Mouse (Mus musculus) liver, embryonic 11.5 days (tissue): Measurements from ENCODE around the gene Depdc1b. TPM values are rescaled to one million over a fixed set of nuclear protein-coding genes. Genes with fewer than 3 reads are reported as not detected.

Experiments
- ATAC-seq: fragments of 200-750 bp; cut with Nextera tagmentation; replicated peaks from 2 replicates; pipeline ENCODE4 v1.8.0; 2017; ENCODE audit warnings: moderate number of reproducible peaks, mild to moderate bottlenecking, moderate TSS enrichment, moderate library complexity; ENCODE audit not compliant: low FRiP score
- DNase-seq: peaks from one replicate; pipeline ENCODE4 v3.0.0-alpha.2; 2017; ENCODE audit warnings: low spot score
- H3K27ac ChIP-seq: fragments of 300-500 bp; sonication (generic); 2 replicates; pipeline ENCODE4 v1.5.1; 2014; ENCODE audit warnings: mild to moderate bottlenecking, low read depth, low read length, control low read depth
- H3K27me3 ChIP-seq: fragments of 300-500 bp; sonication (generic); replicated peaks from 2 replicates; pipeline ENCODE4 v1.6.1; 2014; ENCODE audit warnings: low read length, mixed read lengths; ENCODE audit not compliant: control insufficient read depth, insufficient read depth
- H3K36me3 ChIP-seq: fragments of 300-500 bp; sonication (generic); 2 replicates; pipeline ENCODE4 v1.6.1; 2014; ENCODE audit warnings: mild to moderate bottlenecking, low read length, moderate library complexity, mixed read lengths; ENCODE audit not compliant: control insufficient read depth, insufficient read depth
- H3K4me1 ChIP-seq: fragments of 300-500 bp; sonication (generic); replicated peaks from 2 replicates; pipeline ENCODE4 v1.6.1; 2014; ENCODE audit warnings: low read length, mixed read lengths; ENCODE audit not compliant: control insufficient read depth, insufficient read depth
- H3K4me2 ChIP-seq: fragments of 300-500 bp; sonication (generic); 2 replicates; pipeline ENCODE4 v1.6.1; 2014; ENCODE audit warnings: mild to moderate bottlenecking, control low read depth, moderate library complexity
- H3K4me3 ChIP-seq: fragments of 300-500 bp; sonication (generic); 2 replicates; pipeline ENCODE4 v1.5.1; 2014; ENCODE audit warnings: low read depth, low read length, control low read depth
- H3K9ac ChIP-seq: fragments of 300-500 bp; sonication (generic); 2 replicates; pipeline ENCODE4 v1.6.1; 2014; ENCODE audit warnings: low read depth, low read length, control low read depth
- H3K9me3 ChIP-seq: fragments of 300-500 bp; sonication (generic); 2 replicates; pipeline ENCODE4 v1.6.1; 2016; ENCODE audit warnings: low read length, inconsistent platforms, mixed read lengths; ENCODE audit not compliant: control insufficient read depth
- WGBS: fragments of 180-500 bp; shearing (Covaris S2); extraction: QIAGEN DNeasy Blood & Tissue Kit; methylation state at CpG from one replicate; pipeline ENCODE4 v1.1.7; 2014; 5-methylcytosine and 5-hydroxymethylcytosine counted together
- polyA plus RNA-seq: library from polyadenylated mRNA; unstranded; fragments of >200 nt; fragmentation: Nextera tagmentation; extraction: Ambion mirVana; gene quantifications from 2 replicates; pipeline ENCODE4 v1.2.1, GENCODE M21; 2014

Depdc1b gene
- polyA plus RNA-seq, 1 experiment from 2014 or later = 14.9 TPM

DNA sequence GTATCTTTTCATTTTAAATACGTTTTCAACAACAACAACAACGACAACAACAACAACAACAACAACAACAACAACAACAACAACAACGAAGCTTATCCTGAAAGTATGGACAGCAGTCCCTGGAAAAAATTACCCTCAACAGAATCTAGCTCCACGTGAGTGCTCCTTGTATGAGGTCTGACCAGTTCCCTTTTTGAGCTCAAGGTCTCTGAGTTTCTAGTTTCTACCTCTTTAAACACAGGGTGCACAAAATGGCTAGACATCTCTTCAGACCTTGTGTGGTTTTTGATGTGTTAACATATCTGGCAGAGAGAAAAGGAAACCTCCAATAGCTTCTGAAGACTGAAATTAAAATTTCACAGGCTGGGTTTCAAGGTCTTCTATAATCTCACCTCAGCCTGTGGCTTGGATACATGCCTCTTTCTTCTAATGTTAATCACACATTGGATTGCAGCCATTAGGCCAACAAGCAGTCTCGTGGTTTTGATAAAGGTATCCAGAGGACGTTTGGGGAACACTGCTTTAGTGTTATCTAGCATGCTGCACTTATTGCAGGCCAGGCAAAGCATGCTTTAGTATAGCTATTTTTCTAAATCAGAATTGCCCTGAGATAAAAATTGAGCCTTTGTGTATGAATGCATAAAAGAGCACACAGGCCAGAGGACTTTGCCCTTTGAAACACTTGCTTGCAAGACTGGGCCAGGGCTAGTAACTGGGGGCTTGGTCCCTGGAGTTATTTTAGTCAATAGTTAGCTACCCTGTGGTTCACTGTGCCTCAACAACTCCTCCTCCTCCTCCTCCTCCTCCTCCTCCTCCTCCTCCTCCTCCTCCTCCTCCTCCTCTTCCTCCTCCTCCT lies 137.2 kb downstream of the Depdc1b start:
- Histone ChIP-seq H3K4me1 (peaks cover 9% of the 10 kb centered on the region), H3K27me3 (no peaks in the 10 kb centered on the region), H3K4me2 (no peak overlapping the region), H3K4me3 (no peak overlapping the region), H3K27ac (no peak overlapping the region), H3K36me3 (no peaks in the 10 kb centered on the region), H3K9ac (no peak overlapping the region), H3K9me3 (no peaks in the 10 kb centered on the region)
- ATAC-seq (no peak), DNase-seq (no peak)
- 51% methylated on average over 6 of the region's 6 CpGs for WGBS

Other genes starting within 250 kb of the Depdc1b start
- 76.5 and 88.3 TPM in 2 replicates for gene Ndufaf2, start 157.7 kb upstream of the Depdc1b start, polyA plus RNA-seq
- gene Ercc8, start 157.6 kb upstream of the Depdc1b start, polyA plus RNA-seq = 19.6 and 21.0 TPM in 2 replicates
- gene Elovl7, start 101.9 kb upstream of the Depdc1b start, polyA plus RNA-seq = 3.4 and 4.0 TPM in 2 replicates
- 19.0 and 20.3 TPM in 2 replicates for gene Pde4d, start 133.6 kb downstream of the Depdc1b start, polyA plus RNA-seq